Mouse (Mus musculus) kidney, postnatal 0 days (tissue): Measurements from ENCODE around the gene Cfap70. TPM values are rescaled to one million over a fixed set of nuclear protein-coding genes. Genes with fewer than 3 reads are reported as not detected.

Source experiments
- ATAC-seq: fragments of 200-750 bp; cut with Nextera tagmentation; replicated peaks from 2 replicates; pipeline ENCODE4 v1.8.0; 2017; ENCODE audit warnings: low read depth, moderate number of reproducible peaks, moderate TSS enrichment, moderate library complexity; ENCODE audit not compliant: low FRiP score
- DNase-seq: peaks from one replicate; pipeline ENCODE4 v3.0.0-alpha.2; 2016; ENCODE audit warnings: low spot score
- H3K27ac ChIP-seq: fragments of 300-500 bp; sonication (generic); 2 replicates; pipeline ENCODE4 v1.5.1; 2014; ENCODE audit warnings: mild to moderate bottlenecking
- H3K27me3 ChIP-seq: fragments of 300-500 bp; sonication (generic); 2 replicates; pipeline ENCODE4 v1.6.1; 2014; ENCODE audit warnings: low read length, mixed read lengths; ENCODE audit not compliant: insufficient read depth
- H3K36me3 ChIP-seq: fragments of 300-500 bp; sonication (generic); 2 replicates; pipeline ENCODE4 v1.6.1; 2014; ENCODE audit warnings: low read length, mixed read lengths; ENCODE audit not compliant: insufficient read depth
- H3K4me1 ChIP-seq: fragments of 300-500 bp; sonication (generic); replicated peaks from 2 replicates; pipeline ENCODE4 v1.6.1; 2014; ENCODE audit warnings: antibody characterized with exemption, low read length, mixed read lengths; ENCODE audit not compliant: insufficient read depth
- H3K4me2 ChIP-seq: fragments of 300-500 bp; sonication (generic); 2 replicates; pipeline ENCODE4 v1.6.1; 2014; ENCODE audit warnings: mild to moderate bottlenecking, low read length, moderate library complexity, mixed read lengths
- H3K4me3 ChIP-seq: fragments of 300-500 bp; sonication (generic); replicated peaks from 2 replicates; pipeline ENCODE4 v1.5.1; 2014; ENCODE audit warnings: low read depth, low read length
- H3K9ac ChIP-seq: fragments of 300-500 bp; sonication (generic); 2 replicates; pipeline ENCODE4 v1.6.1; 2014; ENCODE audit warnings: low read depth, low read length
- H3K9me3 ChIP-seq: fragments of 300-500 bp; sonication (generic); replicated peaks from 2 replicates; pipeline ENCODE4 v1.6.1; 2016; ENCODE audit warnings: low read length, inconsistent platforms, mixed read lengths
- CTCF ChIP-seq: IDR thresholded peaks from 2 replicates; pipeline ENCODE4 v1.5.1; 2016; ENCODE audit warnings: antibody characterized with exemption, low read depth, mild to moderate bottlenecking, moderate library complexity
- WGBS: fragments of 180-500 bp; shearing (Covaris S2); extraction: QIAGEN DNeasy Blood & Tissue Kit; methylation state at CpG from one replicate; pipeline ENCODE4 v1.1.7; 2014; 5-methylcytosine and 5-hydroxymethylcytosine counted together
- polyA plus RNA-seq: library from polyadenylated mRNA; unstranded; fragments of >200 nt; fragmentation: Nextera tagmentation; extraction: Ambion mirVana; gene quantifications from 2 replicates; pipeline ENCODE4 v1.2.1, GENCODE M21; 2015

Cfap70 gene
- polyA plus RNA-seq, 1 experiment from 2014 or later = 1.3 TPM

GRCm38 (mm10) chr14:20431726-20432125 is 20.3 kb downstream of the Cfap70 start:
- no peaks in the 10 kb centered on the region for H3K4me1 ChIP-seq
- H3K36me3 ChIP-seq = no peaks in the 10 kb centered on the region
- 65% methylated on average over 6 of the region's 6 CpGs for WGBS
- no peak overlapping the region for H3K4me2 ChIP-seq
- H3K27me3 ChIP-seq = no peaks in the 10 kb centered on the region
- TF ChIP-seq CTCF = no peak
- no peak overlapping the region for H3K27ac ChIP-seq
- no peak overlapping the region for H3K9ac ChIP-seq
- no peaks in the 10 kb centered on the region for H3K9me3 ChIP-seq
- ATAC-seq (no peak), DNase-seq (no peak)
- H3K4me3 ChIP-seq = no peak overlapping the region

DNA sequence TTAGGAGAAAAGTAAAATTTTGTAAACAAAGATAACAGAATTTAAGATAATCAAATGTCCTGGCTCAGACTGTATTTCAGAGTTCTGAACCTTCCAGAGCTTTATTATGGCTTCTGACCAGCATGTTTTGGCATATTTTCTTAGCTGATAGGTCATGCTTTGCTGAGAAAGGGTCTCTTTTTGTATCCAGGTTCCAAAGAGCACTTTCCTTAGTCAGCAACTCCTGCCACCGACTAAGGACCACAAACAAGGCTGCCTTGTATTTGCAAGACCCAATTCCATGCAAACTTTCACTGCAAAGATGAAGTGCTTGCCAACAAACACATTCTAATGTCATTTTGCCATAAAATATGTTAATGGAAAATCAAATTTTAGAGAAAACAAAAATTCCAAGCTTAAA is 22.2 kb downstream of the Cfap70 start:
- H3K27ac ChIP-seq = no peak overlapping the region
- H3K27me3 ChIP-seq = no peaks in the 10 kb centered on the region
- no peaks in the 10 kb centered on the region for H3K36me3 ChIP-seq
- no peak overlapping the region for H3K4me2 ChIP-seq
- DNase-seq (peak; percentile 66), ATAC-seq (no peak)
- WGBS = 44% methylated on average over 1 of the region's 1 CpGs
- H3K4me3 ChIP-seq = no peak overlapping the region
- H3K9me3 ChIP-seq = no peaks in the 10 kb centered on the region
- no peak overlapping the region for H3K9ac ChIP-seq
- H3K4me1 ChIP-seq = no peaks in the 10 kb centered on the region
- no peak for TF ChIP-seq CTCF

DNA sequence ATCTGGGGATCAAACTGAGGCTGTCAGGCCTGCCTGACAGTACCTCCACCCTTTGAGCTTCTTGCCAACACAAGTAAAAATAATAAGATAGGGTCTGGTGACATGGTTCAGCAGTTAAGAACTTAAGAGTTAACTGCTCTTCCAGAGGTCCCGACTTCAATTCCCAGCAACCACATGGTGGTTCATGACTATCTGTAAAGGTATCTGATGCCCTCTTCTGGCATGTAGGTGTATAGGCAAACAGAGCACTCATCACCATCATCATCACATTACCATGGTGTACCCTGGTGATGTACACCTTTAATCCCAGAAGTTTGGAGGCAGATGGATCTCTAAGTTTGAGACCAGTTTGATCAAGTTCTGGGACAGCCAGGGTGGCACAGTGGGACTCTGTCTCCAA is 23.4 kb downstream of the Cfap70 start:
- DNase-seq = no peak
- WGBS = 23% methylated on average over 1 of the region's 1 CpGs
- no peaks in the 10 kb centered on the region for H3K9me3 ChIP-seq
- TF ChIP-seq CTCF = peak; percentile 30; the same call in 1 of the 2 replicates
- no peak for ATAC-seq
- no peaks in the 10 kb centered on the region for H3K4me1 ChIP-seq
- H3K27me3 ChIP-seq = no peaks in the 10 kb centered on the region
- H3K4me3 ChIP-seq = no peak overlapping the region
- H3K9ac ChIP-seq = no peak overlapping the region
- no peaks in the 10 kb centered on the region for H3K36me3 ChIP-seq
- H3K27ac ChIP-seq = no peak overlapping the region
- no peak overlapping the region for H3K4me2 ChIP-seq

- DNase-seq = no peak
- no peaks in the 10 kb centered on the region for H3K27me3 ChIP-seq
- H3K4me2 ChIP-seq = no peak overlapping the region
- TF ChIP-seq CTCF = no peak
- no peak overlapping the region for H3K27ac ChIP-seq
- no peak for ATAC-seq
- no peaks in the 10 kb centered on the region for H3K4me1 ChIP-seq
- H3K4me3 ChIP-seq = no peak overlapping the region
- H3K9me3 ChIP-seq = no peaks in the 10 kb centered on the region
- H3K36me3 ChIP-seq = no peaks in the 10 kb centered on the region
- 83% methylated on average over 6 of the region's 6 CpGs for WGBS
- no peak overlapping the region for H3K9ac ChIP-seq
Observed at GRCm38 (mm10) chr14:20423046-20423445, 29.0 kb downstream of the Cfap70 start.

- Histone ChIP-seq H3K4me1 (no peaks in the 10 kb centered on the region), H3K4me3 (no peak overlapping the region), H3K27me3 (no peaks in the 10 kb centered on the region), H3K36me3 (no peaks in the 10 kb centered on the region), H3K9me3 (no peaks in the 10 kb centered on the region), H3K27ac (no peak overlapping the region), H3K9ac (no peak overlapping the region), H3K4me2 (no peak overlapping the region)
- 65% methylated on average over 7 of the region's 7 CpGs for WGBS
- no peak for ATAC-seq
- TF ChIP-seq CTCF = no peak
- DNase-seq = no peak
Observed at GRCm38 (mm10) chr14:20422257-20422656, 29.8 kb downstream of the Cfap70 start.

DNA sequence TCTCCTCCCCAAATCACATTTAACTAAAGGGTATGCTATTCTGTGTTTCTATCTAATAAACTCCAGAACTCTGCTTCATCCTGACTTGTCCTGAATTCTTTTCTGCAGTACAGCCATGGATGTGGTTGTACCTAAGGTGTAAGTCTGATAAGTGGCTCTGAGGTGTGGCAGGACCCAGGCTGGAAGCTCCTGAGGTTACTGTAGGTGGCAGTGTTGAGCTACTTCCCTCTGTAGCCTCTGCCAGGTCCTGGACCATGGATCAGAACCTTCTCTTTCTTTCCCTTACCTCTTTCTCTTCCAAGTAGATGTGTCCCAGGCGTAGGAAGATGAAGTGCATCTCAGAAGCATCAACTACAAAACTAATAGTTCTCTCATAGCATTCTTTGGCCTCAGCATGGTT is 52.0 kb downstream of the Cfap70 start:
- DNase-seq = peak; percentile 61
- H3K27ac ChIP-seq = no peak overlapping the region

GRCm38 (mm10) chr14:20398864-20399263 is 53.2 kb downstream of the Cfap70 start:
- no peak overlapping the region for H3K9ac ChIP-seq
- ATAC-seq (no peak), DNase-seq (no peak)
- no peaks in the 10 kb centered on the region for H3K4me1 ChIP-seq
- no peaks in the 10 kb centered on the region for H3K36me3 ChIP-seq
- H3K27ac ChIP-seq = no peak overlapping the region
- H3K4me3 ChIP-seq = no peak overlapping the region
- no peak overlapping the region for H3K4me2 ChIP-seq
- no peaks in the 10 kb centered on the region for H3K9me3 ChIP-seq
- WGBS = 51% methylated on average over 4 of the region's 4 CpGs
- TF ChIP-seq CTCF = peak; percentile 61
- H3K27me3 ChIP-seq = no peaks in the 10 kb centered on the region

More for the DNA sequence above, 52.0 kb downstream of the Cfap70 start:
- no peak overlapping the region for H3K4me2 ChIP-seq
- no peaks in the 10 kb centered on the region for H3K4me1 ChIP-seq
- no peaks in the 10 kb centered on the region for H3K27me3 ChIP-seq
- H3K9ac ChIP-seq = no peak overlapping the region
- H3K4me3 ChIP-seq = no peak overlapping the region
- ATAC-seq = no peak
- 42% methylated on average over 1 of the region's 1 CpGs for WGBS
- no peaks in the 10 kb centered on the region for H3K9me3 ChIP-seq
- peak; percentile 71 for TF ChIP-seq CTCF
- H3K36me3 ChIP-seq = no peaks in the 10 kb centered on the region
